Mouse (Mus musculus) CH12.LX (cell line): ENCODE results near the gene Mink1. TPM values are rescaled to one million over a fixed set of nuclear protein-coding genes. Genes with fewer than 3 reads are reported as not detected.

Experiments used
- DNase-seq: peaks from one replicate; pipeline ENCODE4 v3.0.0-alpha.2; 2013; ENCODE audit errors: extremely low read depth
- H3K27ac ChIP-seq: 2 replicates; pipeline ENCODE4 v1.5.1; 2012; ENCODE audit warnings: low read depth, mild to moderate bottlenecking, control low read depth, moderate library complexity; ENCODE audit not compliant: insufficient read depth
- H3K27me3 ChIP-seq: replicated peaks from 2 replicates; pipeline ENCODE3; 2012; ENCODE audit warnings: inconsistent platforms
- H3K36me3 ChIP-seq, 2 experiments: replicated peaks in 1 of 2; 2 replicates each; pipeline versions ENCODE3 to v1.6.1; 2012; ENCODE audit warnings: inconsistent platforms in 1 of 2, low read length in 1 of 2, mild to moderate bottlenecking in 1 of 2, mixed read lengths in 1 of 2, moderate library complexity in 1 of 2; ENCODE audit not compliant: control insufficient read depth in 1 of 2, insufficient read depth in 1 of 2
- H3K4me1 ChIP-seq, 2 experiments: 2 replicates each; pipeline ENCODE4 v1.6.1; 2012; ENCODE audit warnings: inconsistent platforms in 1 of 2, moderate library complexity in 1 of 2; ENCODE audit not compliant: insufficient read depth in 2 of 2, control insufficient read depth in 1 of 2
- H3K4me2 ChIP-seq: 2 replicates; pipeline ENCODE4 v1.6.1; 2012; ENCODE audit warnings: low read depth, mild to moderate bottlenecking, control low read depth; ENCODE audit not compliant: poor library complexity, insufficient read depth, severe bottlenecking
- H3K4me3 ChIP-seq, 3 experiments: fragments of 150-350 bp in 1 of 3; sonication (generic) in 1 of 3; replicated peaks in 1 of 3; 2 replicates each; pipeline versions ENCODE3 to v1.5.1; 2011 to 2012; ENCODE audit warnings: low read depth in 2 of 3, low read length in 2 of 3, mild to moderate bottlenecking in 2 of 3, moderate library complexity in 2 of 3, control low read depth in 1 of 3, improper control_type of control experiment in 1 of 3, inconsistent platforms in 1 of 3, mixed read lengths in 1 of 3; ENCODE audit not compliant: poor library complexity in 1 of 3
- H3K79me2 ChIP-seq: replicated peaks from 2 replicates; pipeline ENCODE4 v1.6.1; 2012; ENCODE audit warnings: mild to moderate bottlenecking, moderate library complexity; ENCODE audit not compliant: control insufficient read depth, poor library complexity, insufficient read depth, severe bottlenecking; ENCODE audit errors: extremely low read depth
- H3K9ac ChIP-seq: 2 replicates; pipeline ENCODE4 v1.6.1; 2012; ENCODE audit warnings: low read depth, mild to moderate bottlenecking, control low read depth, moderate library complexity; ENCODE audit not compliant: insufficient read depth
- H3K9me3 ChIP-seq: replicated peaks from 2 replicates; pipeline ENCODE3; 2012; ENCODE audit warnings: low read length, inconsistent platforms, mixed read lengths
- BHLHE40 ChIP-seq: IDR thresholded peaks from 2 replicates; pipeline ENCODE4 v1.6.1; 2011; ENCODE audit warnings: mild to moderate bottlenecking, low read depth, low read length, improper control_type of control experiment
- CHD2 ChIP-seq: IDR thresholded peaks from 2 replicates; pipeline ENCODE4 v1.6.1; 2011; ENCODE audit warnings: low read length, improper control_type of control experiment
- CTCF ChIP-seq, 2 experiments: IDR thresholded peaks in 1 of 2; conservative IDR thresholded peaks in 1 of 2; 2 replicates each; pipeline ENCODE4 v1.5.1; 2011 to 2012; ENCODE audit warnings: low read depth in 2 of 2, low read length in 2 of 2, improper control_type of control experiment in 1 of 2, inconsistent platforms in 1 of 2, mild to moderate bottlenecking in 1 of 2, moderate library complexity in 1 of 2
- EP300 ChIP-seq: IDR thresholded peaks from 2 replicates; pipeline ENCODE4 v1.6.1; 2011; ENCODE audit warnings: low read length, improper control_type of control experiment
- ETS1 ChIP-seq: conservative IDR thresholded peaks from 2 replicates; pipeline ENCODE4 v1.6.1; 2012; ENCODE audit warnings: low read depth, mild to moderate bottlenecking, inconsistent platforms, low read length, improper control_type of control experiment, moderate library complexity
- GABPA ChIP-seq: IDR thresholded peaks from 2 replicates; pipeline ENCODE4 v1.6.1; 2012; ENCODE audit warnings: low read depth, low read length, improper control_type of control experiment, inconsistent platforms; ENCODE audit not compliant: insufficient replicate concordance
- IRF4 ChIP-seq: IDR thresholded peaks from 2 replicates; pipeline ENCODE4 v1.6.1; 2014; ENCODE audit warnings: low read depth, mild to moderate bottlenecking, inconsistent platforms, low read length, improper control_type of control experiment
- JUND ChIP-seq: conservative IDR thresholded peaks from 2 replicates; pipeline ENCODE4 v1.6.1; 2011; ENCODE audit warnings: low read depth, low read length, improper control_type of control experiment
- MAX ChIP-seq: IDR thresholded peaks from 2 replicates; pipeline ENCODE4 v1.6.1; 2011; ENCODE audit warnings: low read length, improper control_type of control experiment
- MAZ ChIP-seq: IDR thresholded peaks from 2 replicates; pipeline ENCODE4 v1.6.1; 2012; ENCODE audit warnings: low read depth, mild to moderate bottlenecking, inconsistent platforms, low read length, improper control_type of control experiment, moderate library complexity
- MXI1 ChIP-seq: IDR thresholded peaks from 2 replicates; pipeline ENCODE4 v1.6.1; 2011; ENCODE audit warnings: mild to moderate bottlenecking, low read depth, low read length, improper control_type of control experiment
- MYC ChIP-seq: IDR thresholded peaks from 2 replicates; pipeline ENCODE4 v1.6.1; 2011; ENCODE audit warnings: low read depth, mild to moderate bottlenecking, improper control_type of control experiment, low read length
- NELFE ChIP-seq: IDR thresholded peaks from 2 replicates; pipeline ENCODE4 v1.6.1; 2011; ENCODE audit warnings: low read depth, low read length, improper control_type of control experiment
- NRF1 ChIP-seq: IDR thresholded peaks from 2 replicates; pipeline ENCODE4 v1.6.1; 2014; ENCODE audit warnings: low read depth, mild to moderate bottlenecking, inconsistent platforms, low read length, improper control_type of control experiment, moderate library complexity
- POLR2A ChIP-seq: IDR thresholded peaks from 2 replicates; pipeline ENCODE4 v1.6.1; 2011; ENCODE audit warnings: low read depth, mild to moderate bottlenecking, improper control_type of control experiment, low read length
- POLR2AphosphoS2 ChIP-seq: IDR thresholded peaks from 2 replicates; pipeline ENCODE4 v1.6.1; 2011; ENCODE audit warnings: low read depth, low read length, improper control_type of control experiment
- RCOR1 ChIP-seq: conservative IDR thresholded peaks from 2 replicates; pipeline ENCODE4 v1.6.1; 2012; ENCODE audit warnings: low read depth, mild to moderate bottlenecking, inconsistent platforms, low read length, improper control_type of control experiment
- SIN3A ChIP-seq: IDR thresholded peaks from 2 replicates; pipeline ENCODE4 v1.6.1; 2012; ENCODE audit warnings: low read length, improper control_type of control experiment, inconsistent platforms
- SMC3 ChIP-seq: IDR thresholded peaks from 2 replicates; pipeline ENCODE4 v1.6.1; 2011; ENCODE audit warnings: low read depth, low read length, improper control_type of control experiment
- TBP ChIP-seq: conservative IDR thresholded peaks from 2 replicates; pipeline ENCODE4 v1.6.1; 2011; ENCODE audit warnings: low read depth, low read length, improper control_type of control experiment
- TCF12 ChIP-seq: IDR thresholded peaks from 2 replicates; pipeline ENCODE4 v1.6.1; 2014; ENCODE audit warnings: low read depth, mild to moderate bottlenecking, inconsistent platforms, low read length, improper control_type of control experiment
- UBTF ChIP-seq: IDR thresholded peaks from 2 replicates; pipeline ENCODE4 v1.6.1; 2012; ENCODE audit warnings: low read depth, mild to moderate bottlenecking, inconsistent platforms, low read length, improper control_type of control experiment, moderate library complexity
- USF1 ChIP-seq: IDR thresholded peaks from 2 replicates; pipeline ENCODE4 v1.6.1; 2014; ENCODE audit warnings: low read depth, mild to moderate bottlenecking, inconsistent platforms, low read length, improper control_type of control experiment
- ZNF384 ChIP-seq: IDR thresholded peaks from 2 replicates; pipeline ENCODE4 v1.6.1; 2012; ENCODE audit warnings: low read depth, low read length, improper control_type of control experiment, inconsistent platforms
- dilution Hi-C: fragments of 300-500 bp; cut with MboI; formaldehyde crosslinking; loops from 2 replicates; pipeline ENCODE4 v1.14.3; 2020; ENCODE audit warnings: low sequenced_read_pairs; ENCODE audit not compliant: extremely low pct_unique_long_range_greater_than_20kb, extremely low pct_ligation_motif_present
- in situ Hi-C: fragments of 300-500 bp; cut with MboI; formaldehyde crosslinking; loops from 3 replicates; pipeline ENCODE4 v1.14.3; 2019; ENCODE audit warnings: low sequenced_read_pairs, low pct_ligation_motif_present, low pct_unique_long_range_greater_than_20kb, mixed read lengths
- polyA plus RNA-seq: library from polyadenylated mRNA; unstranded; fragments of >175 nt; gene quantifications from 2 replicates; pipeline ENCODE4 v1.2.1, GENCODE M21; 2012; ENCODE audit warnings: low read depth; ENCODE audit not compliant: insufficient read length
- total RNA-seq, 2 experiments: library from RNA; depleted of rRNA; stranded (reverse); fragments of 300-350 nt in 1 of 2; fragments of >200 nt in 1 of 2; gene quantifications; 2 replicates each; pipeline ENCODE4 v1.2.3; 2012 to 2014

Gene Mink1
- total and polyA plus RNA-seq, 3 experiments: 15.0 to 79.8 (median 31.2) TPM

DNA sequence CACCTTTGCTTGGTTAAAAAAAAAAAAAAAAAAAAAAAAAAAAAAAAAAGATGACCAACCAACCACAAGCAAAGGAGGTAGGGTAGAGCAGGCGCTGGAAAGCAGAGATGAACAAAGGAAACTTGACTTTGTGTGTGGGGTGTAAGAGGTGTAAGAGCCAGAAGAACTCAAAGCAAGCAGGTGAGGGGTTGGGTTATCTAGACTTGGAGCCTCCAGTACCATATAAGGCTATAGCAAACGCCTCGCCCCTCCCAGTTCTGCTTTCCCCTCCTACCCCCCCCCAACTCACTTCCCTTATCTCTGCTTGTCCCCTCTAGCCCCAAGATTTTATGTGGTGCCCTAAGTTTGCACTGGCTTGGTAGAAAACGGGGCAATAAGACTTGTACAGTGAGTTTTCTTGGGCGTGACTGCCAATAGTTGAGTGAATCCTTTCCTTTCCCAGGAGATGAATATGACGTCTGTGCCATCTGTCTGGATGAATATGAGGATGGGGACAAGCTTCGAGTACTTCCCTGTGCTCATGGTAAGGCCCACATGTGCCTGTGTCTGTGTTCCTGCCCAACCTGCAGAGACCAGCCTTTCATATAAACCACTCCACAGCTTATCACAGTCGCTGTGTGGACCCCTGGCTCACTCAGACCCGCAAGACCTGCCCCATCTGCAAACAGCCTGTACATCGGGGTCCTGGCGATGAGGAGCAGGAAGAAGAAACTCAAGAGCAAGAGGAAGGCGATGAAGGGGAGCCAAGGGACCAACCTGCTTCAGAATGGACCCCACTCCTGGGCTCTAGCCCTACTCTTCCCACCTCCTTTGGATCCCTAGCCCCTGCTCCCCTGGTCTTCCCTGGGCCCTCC is 87.9 kb downstream of the Mink1 start:
- H3K9ac ChIP-seq: peak overlapping the region; percentile 9; the same call in 1 of the 2 replicates
- peak; percentile 82 for DNase-seq
- peaks cover 76% of the 10 kb centered on the region for H3K79me2 ChIP-seq
- peak overlapping the region; percentile 55 for H3K27ac ChIP-seq
- in situ Hi-C loops: no loop called here
- dilution Hi-C loops: no loop called here
- peak overlapping the region; percentile 50 for H3K4me2 ChIP-seq
- H3K27me3 ChIP-seq: no peaks in the 10 kb centered on the region
- no peaks in the 10 kb centered on the region for H3K9me3 ChIP-seq
- peaks cover 38 to 53% of the 10 kb centered on the region in 2 experiments for H3K36me3 ChIP-seq
- H3K4me3 ChIP-seq: peak overlapping the region in 1 of 3 experiments; percentile 7
- peaks cover 22 to 49% of the 10 kb centered on the region in 2 experiments for H3K4me1 ChIP-seq
- no peak for TF ChIP-seq GABPA
- peak; percentile 71 for TF ChIP-seq POLR2AphosphoS2
- 0 out of 2 replicates have a peak, but pooled peaks have one; percentile 13 for TF ChIP-seq RCOR1
- peak; percentile 70 for TF ChIP-seq IRF4
- no peak for TF ChIP-seq SMC3
- no peak for TF ChIP-seq BHLHE40
- TF ChIP-seq JUND: no peak
- TF ChIP-seq NELFE: no peak
- no peak for TF ChIP-seq NRF1
- 0 out of 2 replicates have a peak, but pooled peaks have one; percentile 22 for TF ChIP-seq MYC
- 0 out of 2 replicates have a peak, but pooled peaks have one; percentile 24 for TF ChIP-seq EP300
- no peak for TF ChIP-seq TBP
- peak; percentile 61 for TF ChIP-seq POLR2A
- TF ChIP-seq UBTF: no peak
- peak; percentile 88 for TF ChIP-seq MAZ
- TF ChIP-seq ETS1: no peak
- TF ChIP-seq SIN3A: peak; percentile 35; the same call in 1 of the 2 replicates
- no peak for TF ChIP-seq MAX
- TF ChIP-seq ZNF384: peak; percentile 94
- peak; percentile 12 for TF ChIP-seq CHD2
- no peak for TF ChIP-seq CTCF (conservative IDR thresholded peaks at IDR 0.05 in 1 of 2, IDR thresholded peaks at IDR 0.05 in 1 of 2; ENCODE audit: low read depth in 2 of 2, low read length in 2 of 2)
- 0 out of 2 replicates have a peak, but pooled peaks have one; percentile 20 for TF ChIP-seq TCF12
- 0 out of 2 replicates have a peak, but pooled peaks have one; percentile 4 for TF ChIP-seq MXI1
- no peak for TF ChIP-seq USF1
